Mouse (Mus musculus) kidney, adult 2 months (tissue): ENCODE measurements around the gene Olfr986.

Experiments
- CTCF ChIP-seq: fragments of 200-500 bp; conservative IDR thresholded peaks from 2 replicates; pipeline ENCODE4 v1.5.1; 2011; ENCODE audit warnings: low read depth, mild to moderate bottlenecking, control low read depth, low read length, moderate library complexity, mixed read lengths; ENCODE audit not compliant: insufficient read depth, insufficient read length
- POLR2A ChIP-seq: fragments of 200-500 bp; IDR thresholded peaks from one replicate; pipeline ENCODE4 v1.6.1; 2011; ENCODE audit warnings: low read depth, low read length, control low read depth

DNA sequence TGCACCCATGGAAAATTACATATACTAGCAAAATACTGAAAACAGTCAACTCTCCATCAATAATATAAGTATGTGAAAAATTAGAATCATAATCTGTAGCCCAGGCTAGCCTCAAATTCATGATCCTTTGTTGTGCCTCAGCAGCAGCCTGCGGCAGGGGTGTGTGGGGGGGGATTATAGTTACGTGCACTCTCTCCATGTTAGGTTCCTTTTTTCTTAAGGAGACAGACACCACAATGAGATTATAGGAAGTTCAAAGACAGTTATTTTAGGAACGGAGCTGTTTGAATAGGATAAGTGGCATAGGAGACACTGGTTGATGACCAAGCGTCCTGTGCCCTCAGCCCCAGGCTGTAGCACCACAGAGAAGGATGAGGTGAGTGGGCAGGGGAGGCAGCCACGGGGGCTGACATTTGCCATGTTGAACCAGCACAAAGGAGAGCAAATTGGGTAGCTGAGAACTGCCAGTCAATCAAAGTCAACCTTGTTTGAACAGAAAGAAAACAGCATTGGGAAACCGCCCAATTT, 48.1 kb downstream of the Olfr986 start:
- TF ChIP-seq CTCF (no peak), POLR2A (no peak)
